Mouse (Mus musculus) midbrain, embryonic 10.5 days (tissue): ENCODE measurements around the gene Hemgn. TPM values are rescaled to one million over a fixed set of nuclear protein-coding genes. Genes with fewer than 3 reads are reported as not detected.

Experiments
- DNase-seq: peaks from one replicate; pipeline ENCODE4 v3.0.0-alpha.2; 2017; ENCODE audit warnings: low spot score
- H3K27ac ChIP-seq: fragments of 300-500 bp; sonication (generic); replicated peaks from 2 replicates; pipeline ENCODE4 v1.5.1; 2016; ENCODE audit warnings: mild to moderate bottlenecking
- H3K27me3 ChIP-seq: fragments of 300-500 bp; sonication (generic); 2 replicates; pipeline ENCODE4 v1.6.1; 2016; ENCODE audit warnings: low read depth, mild to moderate bottlenecking; ENCODE audit not compliant: poor library complexity, severe bottlenecking
- H3K36me3 ChIP-seq: fragments of 300-500 bp; sonication (generic); 2 replicates; pipeline ENCODE4 v1.6.1; 2016; ENCODE audit warnings: mild to moderate bottlenecking, moderate library complexity
- H3K4me1 ChIP-seq: fragments of 300-500 bp; sonication (generic); 2 replicates; pipeline ENCODE4 v1.6.1; 2016
- H3K4me3 ChIP-seq: fragments of 300-500 bp; sonication (generic); 2 replicates; pipeline ENCODE4 v1.5.1; 2016; ENCODE audit warnings: mild to moderate bottlenecking, moderate library complexity
- H3K9me3 ChIP-seq: fragments of 300-500 bp; sonication (generic); replicated peaks from 2 replicates; pipeline ENCODE4 v1.6.1; 2016; ENCODE audit warnings: mild to moderate bottlenecking
- WGBS: fragments of 180-500 bp; shearing (Covaris S2); methylation state at CpG from one replicate; pipeline ENCODE4 v1.1.7; 2016; 5-methylcytosine and 5-hydroxymethylcytosine counted together
- polyA plus RNA-seq: library from polyadenylated mRNA; unstranded; fragments of >200 nt; fragmentation: Nextera tagmentation; extraction: Ambion mirVana; gene quantifications from 2 replicates; pipeline ENCODE4 v1.2.1, GENCODE M21; 2016

The Hemgn gene
- 13.4 and 14.5 TPM in 2 replicates for polyA plus RNA-seq

DNA sequence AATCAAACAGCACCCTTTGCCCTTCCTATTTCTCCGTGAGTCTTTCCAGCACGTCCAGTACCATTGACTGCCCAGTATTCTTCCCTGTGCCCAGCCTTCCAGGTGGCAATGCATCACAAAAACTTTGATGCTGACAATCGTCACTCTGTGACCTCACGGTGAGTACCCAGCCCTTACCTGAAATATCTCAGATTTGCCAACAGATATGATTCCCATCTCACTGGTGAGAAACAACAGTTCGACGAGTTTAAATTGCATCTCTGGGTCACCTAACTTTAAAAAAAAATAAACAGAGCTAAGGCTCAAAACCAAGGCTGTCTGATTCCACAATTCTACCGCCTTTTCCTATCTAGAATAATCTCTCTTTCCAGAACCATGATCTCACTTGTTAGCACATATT lies at the start of gene Hemgn:
TSS of gene Hemgn (minus strand) at position 101 of the 400 bp plus-strand sequence.
- Histone ChIP-seq H3K9me3 (no peaks in the 10 kb centered on the region), H3K4me3 (no peak within 1 kb of the TSS), H3K27me3 (no peaks in the 10 kb centered on the region; the same call in 1 of the 2 replicates), H3K27ac (no peak within 1 kb of the TSS), H3K36me3 (no peaks in the 10 kb centered on the region), H3K4me1 (no peaks in the 10 kb centered on the region)
- no peak for DNase-seq
- WGBS: 82% methylated on average over 7 of the region's 7 CpGs

DNA sequence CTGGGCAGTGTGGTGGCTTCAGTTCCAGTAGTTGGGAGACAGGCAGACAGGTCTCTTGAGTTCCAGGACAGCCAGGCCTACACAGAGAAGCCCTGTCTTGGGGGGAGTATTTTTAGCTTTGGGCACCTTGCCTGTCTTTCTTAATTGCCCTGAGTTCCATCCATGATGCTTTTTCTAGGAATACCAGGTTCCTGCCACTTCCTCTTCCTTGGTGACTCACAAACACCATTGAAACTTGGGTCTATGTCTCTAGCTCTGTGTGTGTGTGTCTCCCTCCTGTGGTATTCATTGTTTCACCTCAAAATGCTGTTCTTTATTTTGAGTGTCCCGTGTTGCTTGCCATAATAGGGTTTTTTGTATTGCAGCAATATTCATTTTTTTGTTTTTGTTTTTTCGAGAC lies 45.1 kb upstream of the Hemgn start:
- no peak overlapping the region for H3K27ac ChIP-seq
- 94% methylated on average over 2 of the region's 2 CpGs for WGBS
- no peak for DNase-seq
- no peak overlapping the region for H3K4me3 ChIP-seq
- H3K4me1 ChIP-seq: peaks cover 31% of the 10 kb centered on the region
- H3K27me3 ChIP-seq: no peaks in the 10 kb centered on the region
- H3K36me3 ChIP-seq: peaks cover 70% of the 10 kb centered on the region
- H3K9me3 ChIP-seq: no peaks in the 10 kb centered on the region

DNA sequence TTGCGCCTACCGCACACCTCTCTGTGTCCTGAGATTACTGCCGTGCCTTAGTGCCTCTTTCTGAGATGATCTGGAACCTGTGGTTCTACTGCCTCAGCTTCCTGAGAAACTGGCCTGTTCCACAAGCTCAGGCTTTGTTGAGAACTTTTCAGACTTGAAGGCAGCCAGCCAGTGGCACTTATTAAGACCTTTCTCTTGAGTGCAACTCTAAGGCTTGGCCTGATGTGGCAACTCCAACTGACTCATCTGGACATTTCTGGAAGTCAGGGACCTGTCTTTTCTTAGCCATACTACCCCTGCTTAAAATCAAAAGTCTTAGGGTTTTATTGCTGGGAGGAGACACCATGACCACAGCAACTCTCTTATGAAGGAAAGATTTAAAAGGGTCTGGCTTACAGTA lies 43.9 kb upstream of the Hemgn start:
- no peak overlapping the region for H3K27ac ChIP-seq
- no peaks in the 10 kb centered on the region for H3K27me3 ChIP-seq
- no peak overlapping the region for H3K4me3 ChIP-seq
- H3K36me3 ChIP-seq: peaks cover 58% of the 10 kb centered on the region
- no peak for DNase-seq
- WGBS: 89% methylated on average over 3 of the region's 3 CpGs
- H3K4me1 ChIP-seq: peaks cover 42% of the 10 kb centered on the region
- H3K9me3 ChIP-seq: no peaks in the 10 kb centered on the region

DNA sequence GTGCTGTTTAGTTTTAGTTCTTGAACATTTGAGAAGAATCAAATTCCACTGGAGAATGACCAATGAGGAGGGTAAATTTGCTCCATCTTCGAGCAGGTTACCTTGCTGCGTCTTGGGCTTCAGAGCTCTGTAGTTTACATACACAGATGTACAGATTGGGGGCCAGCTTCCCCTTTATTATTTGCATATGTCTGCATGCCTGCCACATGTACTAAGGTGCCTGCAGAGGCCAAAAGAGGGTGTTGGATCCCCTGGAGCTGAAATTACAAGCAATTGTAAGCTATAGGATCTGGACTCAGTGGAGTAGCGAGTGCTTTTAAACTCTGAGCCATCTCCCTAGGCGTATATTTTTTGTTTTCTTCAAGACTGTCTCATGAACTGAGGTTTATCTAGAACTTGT lies 43.5 kb upstream of the Hemgn start:
- no peaks in the 10 kb centered on the region for H3K27me3 ChIP-seq
- no peak overlapping the region for H3K4me3 ChIP-seq
- no peak for DNase-seq
- 95% methylated on average over 4 of the region's 4 CpGs for WGBS
- no peak overlapping the region for H3K27ac ChIP-seq
- H3K36me3 ChIP-seq: peaks cover 54% of the 10 kb centered on the region
- no peaks in the 10 kb centered on the region for H3K9me3 ChIP-seq
- H3K4me1 ChIP-seq: peaks cover 43% of the 10 kb centered on the region

DNA sequence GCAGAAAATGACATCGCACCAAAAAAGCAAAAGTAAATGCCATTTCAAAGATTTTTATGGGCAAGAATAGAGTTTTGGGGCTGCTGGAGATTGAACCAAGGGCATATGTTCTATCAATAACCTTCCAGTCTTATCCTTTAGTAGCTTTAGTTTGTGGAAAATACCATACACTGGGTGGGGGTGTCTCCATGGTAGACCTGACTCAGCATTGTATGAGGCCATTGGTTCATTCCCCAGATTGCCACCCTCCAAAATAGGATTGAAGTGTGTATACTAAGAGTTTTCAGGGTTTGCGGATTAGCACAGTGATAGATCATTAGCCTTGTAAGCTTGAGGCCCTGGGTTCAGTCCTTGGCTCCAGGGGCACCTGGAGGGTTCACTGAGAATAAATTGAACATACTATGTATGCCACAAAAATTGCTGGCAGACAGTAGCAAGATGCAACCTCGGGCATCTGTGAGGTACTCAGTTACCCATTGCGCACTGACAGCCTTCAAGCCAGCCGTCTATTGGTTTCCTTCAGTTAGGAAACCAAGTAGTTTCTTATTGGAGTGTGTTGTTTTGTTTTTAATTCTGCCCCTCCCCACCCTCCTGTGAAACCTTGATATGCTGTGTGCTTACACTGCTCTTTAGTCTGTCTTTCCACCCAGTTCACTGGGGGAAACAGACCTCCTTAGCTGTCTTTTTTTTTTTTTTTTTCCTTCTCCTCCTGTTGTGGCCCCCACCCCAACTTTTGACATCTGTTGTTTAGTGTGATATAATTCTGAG lies 41.0 kb upstream of the Hemgn start:
- 90% methylated on average over 5 of the region's 5 CpGs for WGBS
- peaks cover 56% of the 10 kb centered on the region for H3K4me1 ChIP-seq
- H3K27ac ChIP-seq: no peak overlapping the region
- H3K4me3 ChIP-seq: peak overlapping the region; percentile 91; the same call in 1 of the 2 replicates
- no peak for DNase-seq
- H3K9me3 ChIP-seq: no peaks in the 10 kb centered on the region
- H3K36me3 ChIP-seq: peaks cover 29% of the 10 kb centered on the region
- no peaks in the 10 kb centered on the region for H3K27me3 ChIP-seq

DNA sequence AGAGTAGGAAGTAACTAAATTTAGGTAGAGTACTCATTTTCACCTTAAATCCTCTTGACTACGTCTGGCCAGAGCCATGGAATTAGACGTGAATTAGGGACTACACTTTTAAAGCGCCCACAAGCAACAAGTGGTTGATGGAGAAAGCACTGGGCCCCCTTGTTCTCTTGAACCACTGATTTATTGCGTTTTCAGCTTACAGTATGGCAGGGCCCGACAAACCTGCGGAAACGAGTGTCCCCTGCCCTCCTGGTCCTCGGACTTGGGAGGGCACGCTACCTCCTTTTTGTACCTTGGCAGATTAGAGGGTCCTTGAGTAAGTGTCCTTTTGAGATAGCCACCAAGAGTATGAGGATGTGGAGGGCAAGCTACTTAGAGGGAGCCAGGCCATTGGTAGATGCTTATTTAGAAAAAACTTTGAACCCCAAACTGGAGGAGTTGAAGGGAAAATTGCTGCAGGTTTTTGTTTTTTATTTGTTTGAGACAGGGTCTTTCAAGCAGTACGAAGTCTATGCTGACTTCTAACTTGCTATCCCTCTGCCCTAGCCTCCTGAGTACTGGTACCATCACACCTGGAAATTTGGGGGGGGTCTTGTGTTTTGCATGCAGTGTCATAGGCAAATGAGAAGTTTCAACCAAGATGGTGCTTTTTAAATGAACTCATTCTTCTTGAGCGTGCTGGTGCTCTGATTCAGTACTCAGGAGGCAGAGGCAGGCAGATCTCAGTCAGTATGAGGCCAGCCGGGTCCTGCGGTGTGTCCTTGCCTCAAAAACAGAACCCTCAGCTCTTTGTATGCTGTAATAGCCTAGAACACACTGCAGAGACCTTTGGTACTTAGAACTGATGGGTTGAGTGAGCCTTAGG lies 39.8 kb upstream of the Hemgn start:
- H3K4me1 ChIP-seq: peaks cover 62% of the 10 kb centered on the region
- DNase-seq: no peak
- 45% methylated on average over 13 of the region's 13 CpGs for WGBS
- H3K36me3 ChIP-seq: peaks cover 19% of the 10 kb centered on the region
- H3K27ac ChIP-seq: peak overlapping the region; percentile 100
- H3K4me3 ChIP-seq: peak overlapping the region; percentile 91
- H3K9me3 ChIP-seq: no peaks in the 10 kb centered on the region
- H3K27me3 ChIP-seq: no peaks in the 10 kb centered on the region

DNA sequence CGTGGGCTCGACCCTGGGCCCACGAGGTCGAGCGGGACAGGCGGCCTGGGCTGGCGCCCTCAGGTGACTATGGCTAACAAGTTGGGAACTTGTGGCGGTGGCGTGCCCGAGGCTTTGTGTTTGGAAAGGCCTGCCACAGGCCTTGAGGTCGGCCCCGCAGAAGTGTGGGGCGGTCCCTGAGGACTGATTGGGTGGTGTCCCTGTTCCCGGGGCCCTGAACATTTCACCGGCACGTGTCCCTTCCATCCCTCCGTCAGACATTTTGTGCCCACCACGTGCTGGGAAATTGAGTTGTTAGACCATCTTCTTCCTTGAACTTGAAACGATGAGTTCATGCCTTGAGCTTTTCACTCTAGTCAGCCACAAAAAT lies 39.2 kb upstream of the Hemgn start:
- Histone ChIP-seq H3K9me3 (no peaks in the 10 kb centered on the region), H3K4me1 (peaks cover 61% of the 10 kb centered on the region), H3K27ac (peak overlapping the region; percentile 100), H3K4me3 (peak overlapping the region; percentile 91), H3K36me3 (peaks cover 13% of the 10 kb centered on the region), H3K27me3 (no peaks in the 10 kb centered on the region)
- under 1% methylated on average over 19 of the region's 19 CpGs for WGBS
- peak; percentile 84 for DNase-seq

DNA sequence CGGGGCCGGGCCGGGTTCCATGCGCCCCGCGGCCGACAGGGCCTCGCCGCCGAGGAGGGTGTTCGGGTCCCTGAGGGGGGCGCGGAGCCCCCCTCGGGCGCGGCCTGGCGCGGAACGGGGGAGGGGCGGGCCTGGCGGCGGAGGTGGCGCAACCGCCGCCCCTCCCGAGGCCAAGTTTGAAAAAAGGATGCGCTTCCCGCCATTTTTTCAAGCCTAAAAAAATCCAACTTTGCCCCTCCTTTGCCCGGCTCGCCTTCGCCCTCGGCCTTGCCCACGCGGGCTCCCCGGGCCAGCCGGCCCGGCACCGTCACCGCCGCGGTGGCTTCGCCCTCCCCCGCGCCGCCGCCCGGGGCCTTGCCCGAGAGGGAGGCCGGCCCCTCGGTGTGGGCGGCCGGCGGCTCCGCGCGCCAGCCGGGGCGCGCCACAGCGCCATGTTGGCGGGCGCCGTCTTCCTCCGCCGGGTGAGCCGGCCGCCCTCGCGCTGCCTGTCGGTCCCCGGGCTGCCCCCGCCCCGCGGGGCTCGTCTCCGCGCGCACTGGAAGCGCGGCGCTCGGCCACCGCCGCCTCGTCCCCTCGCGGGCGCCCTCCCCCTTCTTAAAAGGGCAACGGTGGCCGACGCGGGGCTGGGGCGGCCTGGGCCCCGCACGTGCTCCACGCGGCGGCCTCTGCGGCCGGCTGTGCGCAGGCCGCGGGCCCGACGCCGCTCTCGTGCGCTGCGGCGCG lies 38.6 kb upstream of the Hemgn start:
- Histone ChIP-seq H3K27me3 (no peaks in the 10 kb centered on the region), H3K36me3 (peaks cover 8% of the 10 kb centered on the region), H3K4me3 (peak overlapping the region; percentile 91), H3K9me3 (no peaks in the 10 kb centered on the region), H3K27ac (peak overlapping the region; percentile 100), H3K4me1 (peaks cover 58% of the 10 kb centered on the region)
- DNase-seq: peak; percentile 79
- WGBS: under 1% methylated on average over 111 of the region's 111 CpGs

DNA sequence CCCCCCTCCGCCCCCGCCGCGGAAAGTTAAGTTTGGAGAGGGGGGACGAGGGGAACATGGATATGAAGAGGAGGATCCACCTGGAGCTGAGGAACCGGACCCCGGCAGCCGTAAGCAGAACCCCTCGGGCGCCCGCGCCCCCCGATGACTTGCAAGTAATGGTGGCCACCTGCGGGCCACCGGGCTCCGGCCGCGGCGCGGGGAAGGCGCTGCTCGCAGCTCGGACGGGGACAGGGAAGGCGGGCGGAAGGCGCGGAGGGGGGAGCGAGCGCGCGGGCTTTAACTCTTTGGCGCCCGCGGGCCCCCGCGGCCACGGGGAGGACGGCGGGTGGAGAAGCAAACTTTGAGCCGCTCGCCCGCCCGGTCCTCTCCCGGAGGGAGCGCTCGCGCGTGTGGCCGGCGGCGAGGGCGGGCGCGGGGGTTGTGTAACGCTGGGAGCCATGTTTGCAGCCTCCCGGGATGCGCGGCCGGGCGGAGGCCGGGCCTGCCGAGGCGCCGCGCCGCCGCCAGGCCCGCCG lies 38.0 kb upstream of the Hemgn start:
- WGBS: 0% methylated on average over 65 of the region's 70 CpGs

DNA sequence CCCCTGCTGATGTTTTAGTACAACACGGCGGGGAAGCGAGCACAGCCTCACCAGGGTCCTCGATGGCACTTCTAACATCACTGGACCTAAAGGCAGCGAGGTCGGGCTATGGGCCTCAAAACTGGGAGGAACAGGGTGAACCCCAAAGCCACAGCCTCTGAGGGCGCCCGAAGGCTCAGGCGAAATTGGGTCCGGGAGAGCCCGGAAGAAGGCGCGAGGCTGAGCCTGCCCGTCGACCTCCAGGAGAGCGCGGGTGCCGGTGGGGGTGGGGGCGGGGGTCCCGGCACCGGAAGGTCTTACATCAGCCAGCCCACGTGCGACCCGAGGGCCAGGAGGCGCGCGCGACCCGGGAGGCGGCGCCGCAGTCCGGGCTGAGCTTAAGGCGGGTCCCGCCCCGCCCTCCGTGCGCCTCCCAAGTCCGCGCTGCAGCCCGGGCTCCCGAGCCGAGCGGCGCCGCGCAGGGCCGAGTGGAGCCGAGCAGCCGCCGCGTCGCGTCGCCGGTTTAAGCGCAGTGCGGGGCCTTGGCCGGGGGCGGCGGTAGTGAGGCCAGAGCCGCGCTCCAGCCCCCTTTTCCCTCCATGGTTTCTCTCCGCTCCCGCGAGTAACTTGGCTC lies 37.3 kb upstream of the Hemgn start, which contains the start of gene Anp32b:
TSS of gene Anp32b (plus strand) at position 384 of the 613 bp plus-strand sequence.
- Histone ChIP-seq H3K36me3 (no peaks in the 10 kb centered on the region), H3K27ac (peak within 1 kb of the TSS; percentile 100), H3K9me3 (no peaks in the 10 kb centered on the region), H3K4me3 (peak within 1 kb of the TSS; percentile 91), H3K4me1 (peaks cover 53% of the 10 kb centered on the region), H3K27me3 (no peaks in the 10 kb centered on the region)
- DNase-seq: peak; percentile 93
- under 1% methylated on average over 58 of the region's 66 CpGs for WGBS

More for the DNA sequence above, 38.0 kb upstream of the Hemgn start:
- Histone ChIP-seq H3K27ac (peak overlapping the region; percentile 100), H3K36me3 (peaks cover 1% of the 10 kb centered on the region), H3K4me3 (peak overlapping the region; percentile 91), H3K9me3 (no peaks in the 10 kb centered on the region), H3K4me1 (peaks cover 55% of the 10 kb centered on the region), H3K27me3 (no peaks in the 10 kb centered on the region)
- DNase-seq: peak; percentile 75

DNA sequence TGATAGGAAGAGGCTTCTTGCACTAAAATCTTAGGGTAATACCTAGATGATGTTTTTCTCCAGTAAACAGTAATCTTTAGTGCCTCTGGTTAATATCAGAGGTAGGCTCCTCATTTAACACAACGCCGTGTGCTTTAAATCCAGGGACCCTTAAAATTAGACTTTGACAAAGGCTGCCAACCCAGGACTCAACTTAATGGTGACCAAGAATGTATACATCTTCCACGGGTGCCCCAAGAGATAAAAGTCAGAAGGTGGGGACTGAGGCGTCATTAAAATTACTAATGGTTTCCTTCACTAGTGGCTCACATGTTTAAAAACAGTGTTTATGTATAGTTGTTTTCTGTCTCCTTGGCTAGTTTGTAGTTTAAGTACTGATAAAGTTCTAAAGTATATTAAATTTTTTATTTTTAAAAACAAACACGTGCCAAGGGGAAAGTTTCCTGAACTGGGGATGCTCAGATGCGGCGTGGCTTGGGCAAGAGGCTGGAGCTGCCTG lies 36.8 kb upstream of the Hemgn start:
- no peaks in the 10 kb centered on the region for H3K27me3 ChIP-seq
- 33% methylated on average over 7 of the region's 7 CpGs for WGBS
- no peaks in the 10 kb centered on the region for H3K36me3 ChIP-seq
- DNase-seq: no peak
- H3K27ac ChIP-seq: peak overlapping the region; percentile 100
- no peaks in the 10 kb centered on the region for H3K9me3 ChIP-seq
- peaks cover 52% of the 10 kb centered on the region for H3K4me1 ChIP-seq
- peak overlapping the region; percentile 91 for H3K4me3 ChIP-seq

DNA sequence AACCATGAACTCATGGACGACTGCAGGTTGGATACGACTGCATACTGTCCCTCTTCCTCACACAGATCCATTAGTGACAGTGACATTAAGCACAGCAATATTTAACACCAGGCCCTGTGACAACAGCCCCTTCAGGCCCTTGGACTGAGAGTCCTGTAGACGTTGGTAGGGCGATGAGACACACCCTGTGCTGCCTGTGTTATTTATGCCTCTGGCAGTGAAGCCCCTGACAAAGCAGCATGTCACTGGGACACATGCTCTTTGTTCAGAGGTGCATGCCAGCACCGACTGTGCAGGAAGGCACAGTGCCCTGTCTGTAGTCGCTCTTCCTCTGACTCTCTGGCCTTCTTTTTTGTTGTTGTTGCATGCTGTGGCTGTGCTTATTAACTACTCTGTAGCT lies 35.6 kb upstream of the Hemgn start:
- Histone ChIP-seq H3K27ac (no peak overlapping the region; the same call in 1 of the 2 replicates), H3K9me3 (no peaks in the 10 kb centered on the region), H3K4me3 (no peak overlapping the region), H3K27me3 (no peaks in the 10 kb centered on the region), H3K36me3 (no peaks in the 10 kb centered on the region), H3K4me1 (peaks cover 40% of the 10 kb centered on the region)
- WGBS: 67% methylated on average over 6 of the region's 6 CpGs
- no peak for DNase-seq
